Mouse (Mus musculus) cerebellum, postnatal 4 days (tissue): Measurements from ENCODE around the gene Tmem123.

Experiments
- DNase-seq, 2 experiments: peaks; one replicate each; pipeline ENCODE4 v3.0.0; 2022; ENCODE audit warnings: low spot score in 2 of 2, mixed read lengths in 1 of 2

Tmem123 gene

DNA sequence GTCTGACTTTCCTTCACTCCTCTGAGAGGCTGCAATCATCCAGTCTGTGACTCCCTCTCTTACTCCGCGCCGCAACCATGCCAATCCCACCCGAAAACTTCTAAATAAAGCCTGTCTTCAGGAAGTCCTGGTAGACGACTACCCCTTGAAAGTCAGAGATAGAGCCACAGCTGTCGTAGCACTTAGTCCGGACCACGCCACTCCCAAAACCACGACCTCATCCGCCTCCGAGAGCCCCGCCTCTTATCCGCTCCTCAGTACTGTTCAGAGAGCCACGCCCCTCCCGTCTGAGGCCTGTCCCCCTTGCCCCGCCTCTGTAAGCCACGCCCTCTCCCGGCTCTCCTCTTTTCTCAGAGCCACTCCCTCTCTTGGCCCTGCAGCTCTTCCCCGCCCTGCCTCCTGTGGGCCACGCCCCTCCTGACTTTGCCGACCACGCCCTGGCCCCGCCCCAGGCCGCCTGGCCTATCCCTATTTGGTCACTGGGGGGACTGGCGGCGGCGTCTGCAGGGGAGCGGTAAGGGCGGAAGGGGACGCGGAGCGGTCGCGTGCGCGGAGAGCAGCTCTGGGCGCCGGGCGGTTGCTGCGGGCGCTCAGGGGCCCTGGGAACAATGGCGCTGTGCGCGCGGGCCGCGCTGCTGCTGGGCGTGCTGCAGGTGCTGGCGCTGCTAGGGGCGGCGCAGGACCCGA, at the start of gene Tmem123:
TSS of gene Tmem123 (plus strand) at position 428 of the 687 bp plus-strand sequence.
- peak; percentile 72 to 88 for DNase-seq

- DNase-seq, result peak; percentile 20 to 26
Measured at GRCm38 (mm10) chr9:7714062-7714907, 49.6 kb upstream of the Tmem123 start.

GRCm38 (mm10) chr9:7714908-7715175, 49.0 kb upstream of the Tmem123 start:
- no peak for DNase-seq

- no peak for DNase-seq
Measured at GRCm38 (mm10) chr9:7721543-7721942, 42.3 kb upstream of the Tmem123 start.

GRCm38 (mm10) chr9:7728997-7729396, 34.8 kb upstream of the Tmem123 start:
- DNase-seq, result no peak

DNA sequence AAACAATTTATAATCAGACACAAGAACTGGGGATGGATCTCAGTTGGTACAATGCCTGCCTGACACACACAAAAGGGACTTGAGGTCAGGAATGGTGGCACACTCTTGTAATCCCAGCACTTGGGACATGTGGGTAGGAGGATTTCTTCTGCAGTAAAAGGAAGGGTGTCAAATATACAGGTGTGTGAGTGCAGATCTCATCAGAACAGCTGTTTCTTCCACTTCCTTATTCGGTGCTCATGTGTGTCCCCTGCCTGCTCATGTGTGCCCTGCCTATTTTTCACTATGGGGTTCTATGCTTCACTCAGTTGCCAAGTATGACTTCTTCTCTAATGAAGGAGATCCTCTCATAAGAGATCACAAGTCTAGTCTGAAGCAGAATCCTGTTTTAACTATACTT, 21.1 kb upstream of the Tmem123 start:
- DNase-seq, result no peak

- no peak for DNase-seq
Measured at GRCm38 (mm10) chr9:7744156-7744555, 19.7 kb upstream of the Tmem123 start.

DNA sequence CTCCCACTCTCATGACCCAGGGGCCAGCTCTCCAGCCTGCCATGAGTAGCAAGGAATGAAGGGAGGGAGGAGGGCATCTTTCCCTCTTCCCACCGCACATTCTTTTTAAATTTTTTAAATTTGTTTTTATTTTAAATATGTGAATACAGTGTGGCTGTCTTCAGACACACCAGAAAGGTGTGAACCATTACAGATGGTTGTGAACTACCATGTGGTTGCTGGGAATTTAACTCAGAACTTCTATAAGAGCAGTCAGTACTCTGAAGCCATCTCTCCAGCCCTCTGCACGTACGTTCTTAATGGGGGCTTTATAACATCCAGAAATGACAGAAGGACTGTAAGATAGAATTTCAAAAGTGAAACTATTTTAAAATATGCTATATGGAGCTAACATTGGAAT, 15.0 kb upstream of the Tmem123 start:
- DNase-seq, result no peak

DNA sequence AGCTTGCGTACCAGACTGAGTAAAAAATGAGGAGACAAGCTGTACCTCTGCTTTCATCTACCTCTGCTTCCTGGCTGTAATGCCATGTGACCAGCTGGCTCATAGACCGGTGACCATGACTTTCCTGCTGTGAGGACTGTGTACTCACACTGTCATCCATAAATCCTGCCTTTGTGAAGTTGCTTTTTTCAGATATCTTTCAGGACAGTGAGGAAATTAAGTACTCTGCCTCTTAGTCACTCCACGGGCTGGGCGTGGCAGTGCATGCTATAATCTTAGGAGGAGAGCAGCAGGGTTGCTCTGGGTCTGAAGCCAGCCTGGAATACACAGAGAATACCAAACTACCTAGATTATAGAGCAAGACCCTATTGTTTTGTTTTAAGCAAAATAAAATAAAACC, 14.3 kb upstream of the Tmem123 start:
- no peak for DNase-seq

DNA sequence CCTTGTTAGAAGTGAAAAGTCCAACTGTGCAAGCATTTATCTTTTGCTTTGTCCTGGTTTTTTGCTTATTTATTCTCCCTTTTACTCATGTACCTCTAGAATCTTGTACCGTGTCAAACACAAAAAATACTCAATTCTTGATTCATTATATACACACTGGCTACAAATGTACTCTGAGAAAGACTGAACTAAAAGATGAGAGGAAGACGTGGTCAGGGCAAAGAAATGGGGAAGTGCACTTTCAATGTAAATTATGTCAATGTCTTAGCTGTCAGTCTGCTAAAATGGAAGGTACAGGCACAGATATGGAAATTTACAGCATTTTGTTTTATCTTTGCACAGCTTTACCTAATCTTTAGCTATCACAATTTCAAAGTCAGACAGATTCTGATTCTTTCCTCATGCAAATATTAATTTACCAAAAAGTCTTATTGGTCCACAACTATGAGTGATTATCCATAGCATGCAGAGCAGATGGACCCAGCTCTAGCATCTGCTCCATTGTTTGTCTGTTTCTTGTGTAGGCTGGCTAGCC, 7.9 kb upstream of the Tmem123 start:
- no peak for DNase-seq

- DNase-seq, result no peak
Measured at GRCm38 (mm10) chr9:7761906-7762455, 1.9 kb upstream of the Tmem123 start.

- no peak for DNase-seq
Measured at GRCm38 (mm10) chr9:7762741-7763140, 1.1 kb upstream of the Tmem123 start.

DNA sequence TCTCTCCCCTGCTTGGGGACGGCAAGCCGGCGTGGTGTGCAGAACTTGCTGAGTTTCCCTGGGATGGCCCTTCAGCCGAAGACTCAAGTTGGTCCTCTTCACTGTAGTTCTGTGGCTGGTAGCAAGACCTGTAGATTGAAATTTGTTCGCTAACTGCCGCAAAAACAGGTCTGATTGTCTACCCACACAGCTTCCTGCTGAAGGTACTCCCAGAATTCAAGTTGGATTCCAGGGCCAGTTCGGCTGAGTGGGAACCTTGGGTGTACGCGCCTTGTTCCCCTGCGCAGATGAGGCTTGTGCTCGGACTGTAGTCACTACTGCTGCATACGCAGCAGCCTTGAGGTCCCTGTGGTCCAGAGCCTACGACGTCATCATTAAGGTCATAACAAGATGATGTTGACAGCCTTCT, 626 bp downstream of the Tmem123 start:
- DNase-seq, result peak in 1 of 2 experiments; percentile 5

DNA sequence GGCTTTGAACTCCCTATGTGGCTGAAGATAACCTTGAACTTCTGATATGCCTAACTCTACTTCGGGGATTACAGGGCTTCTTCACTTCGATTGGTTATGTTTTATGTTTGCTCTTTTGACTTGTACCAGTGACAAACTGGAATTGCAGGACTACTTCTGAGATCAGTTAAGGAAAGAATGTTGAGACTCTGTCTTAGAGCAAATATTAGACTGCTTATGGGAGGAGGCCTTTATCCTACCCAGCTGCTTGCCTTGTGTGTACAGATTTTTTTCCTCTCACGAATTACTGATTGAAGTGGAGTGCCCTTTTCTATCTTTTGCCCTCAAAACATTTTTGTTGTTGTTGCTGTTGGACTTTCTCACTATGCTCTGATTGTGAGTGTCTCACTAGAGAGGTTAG, 1.4 kb downstream of the Tmem123 start:
- no peak for DNase-seq

DNA sequence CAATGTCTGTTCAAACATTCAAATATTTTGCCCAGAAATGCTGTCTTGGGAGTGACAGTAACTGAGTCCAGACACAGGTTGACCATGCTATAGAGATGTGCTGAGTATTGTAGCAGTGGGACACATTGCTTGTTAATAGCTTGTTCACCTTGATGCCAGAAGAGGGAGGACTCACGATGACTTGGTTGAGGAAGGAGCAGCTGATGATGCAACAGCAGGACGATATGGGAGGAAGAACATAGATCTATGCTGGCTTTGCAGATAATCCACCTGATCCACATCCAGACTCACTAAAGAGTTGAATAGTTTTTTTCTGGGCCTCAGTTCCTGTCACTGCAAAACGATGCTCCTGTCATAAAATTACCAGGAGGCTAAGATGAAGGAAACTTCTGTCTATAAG, 2.7 kb downstream of the Tmem123 start:
- no peak for DNase-seq

DNA sequence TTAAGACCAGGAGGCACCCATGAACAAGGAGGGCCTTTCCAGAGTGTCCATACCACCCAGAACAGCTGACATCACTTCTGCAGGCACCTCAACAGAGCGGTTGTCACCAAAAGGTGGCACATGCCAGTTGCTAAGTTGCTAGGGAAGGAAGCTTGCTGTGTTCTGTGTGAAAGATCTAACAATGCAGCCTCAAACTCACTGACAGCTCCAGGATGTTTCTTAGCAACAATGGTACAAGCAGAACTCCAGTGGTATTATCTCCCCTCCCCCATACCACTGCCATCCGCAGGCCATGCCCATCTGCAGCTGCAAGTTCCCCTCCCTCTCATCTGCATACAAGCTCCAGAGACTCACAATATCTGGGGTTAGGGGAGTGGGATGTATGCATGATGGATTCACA, 3.7 kb downstream of the Tmem123 start:
- no peak for DNase-seq

DNA sequence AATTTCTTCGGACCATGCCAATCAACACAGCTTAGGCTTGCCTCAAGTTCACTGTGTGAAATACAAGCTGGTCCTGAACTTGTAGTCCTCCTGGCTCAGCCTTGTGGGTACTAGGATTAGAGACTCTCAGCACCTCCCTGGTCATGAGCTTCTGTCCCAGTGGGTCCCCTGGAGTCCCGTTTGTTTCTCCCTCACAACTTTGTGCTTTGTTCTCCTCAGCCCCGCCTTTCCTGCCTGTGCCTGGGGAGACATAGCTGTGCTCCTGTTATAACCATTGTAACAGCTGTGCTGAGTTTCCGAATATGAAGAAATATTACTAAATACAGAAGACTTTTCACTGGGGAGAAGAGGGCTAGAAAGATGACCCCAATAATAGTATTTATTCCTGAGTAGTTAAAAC, 5.2 kb downstream of the Tmem123 start:
- DNase-seq, result no peak

GRCm38 (mm10) chr9:7769491-7769890, 5.7 kb downstream of the Tmem123 start:
- DNase-seq, result no peak

DNA sequence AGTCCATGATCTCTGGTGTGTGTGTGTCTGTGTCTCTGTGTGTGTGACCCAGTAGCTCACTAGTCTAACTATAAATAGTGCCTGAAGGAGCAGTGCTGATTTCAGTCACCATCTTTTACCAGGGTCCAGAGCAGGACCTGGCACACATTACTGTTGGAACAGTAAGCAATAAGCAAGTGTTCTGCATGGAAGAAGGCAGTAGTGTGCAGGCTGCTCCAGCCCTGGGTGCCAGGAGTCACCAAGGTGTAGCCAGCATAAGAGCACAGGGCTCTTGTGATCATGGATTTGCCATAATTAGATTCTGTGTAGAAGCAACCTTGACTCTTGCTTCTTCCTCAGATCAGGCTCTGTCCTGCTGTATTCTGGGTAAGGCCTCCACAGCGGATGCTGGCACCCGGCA, 8.5 kb downstream of the Tmem123 start:
- DNase-seq, result no peak

- no peak for DNase-seq
Measured at GRCm38 (mm10) chr9:7772773-7773454, 9.1 kb downstream of the Tmem123 start.

DNA sequence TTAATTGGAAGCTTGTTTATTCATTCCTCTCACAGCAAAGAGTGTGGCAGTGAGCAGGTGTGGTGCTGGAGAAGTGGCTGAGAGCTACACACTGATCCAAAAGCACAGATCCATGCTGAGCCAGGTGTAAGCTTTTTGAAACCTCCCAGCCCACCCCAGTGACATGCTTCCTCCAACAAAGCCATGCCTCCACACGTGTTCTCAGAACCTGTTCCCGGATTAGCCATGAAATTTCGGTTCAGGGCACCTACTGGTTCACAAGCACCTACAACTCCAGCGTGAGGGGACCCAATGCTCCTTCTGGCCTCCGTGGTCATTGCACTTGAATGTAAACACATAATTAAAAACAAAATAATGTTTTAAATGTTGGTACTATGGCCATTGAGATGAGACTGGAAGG, 9.8 kb downstream of the Tmem123 start:
- DNase-seq, result no peak

- no peak for DNase-seq
Measured at GRCm38 (mm10) chr9:7774538-7774937, 10.7 kb downstream of the Tmem123 start.
